Mouse (Mus musculus) layer of hippocampus, adult 18-20 months (tissue): Measurements from ENCODE around the gene Scn2a. TPM values are rescaled to one million over a fixed set of nuclear protein-coding genes. Genes with fewer than 3 reads are reported as not detected.

ENCODE experiments used
- DNase-seq, 2 experiments: peaks; one replicate each; pipeline ENCODE4 v3.0.0; 2022; ENCODE audit warnings: low spot score in 2 of 2
- long read RNA-seq: library from polyadenylated mRNA; stranded (forward); transcript quantifications from one replicate; pipeline ENCODE4 v2.0.0, GENCODE M21; 2021
- total RNA-seq, 2 experiments: library from RNA; stranded (reverse); gene quantifications; 2 replicates each; pipeline ENCODE4 v1.2.3; 2021

Scn2a gene
- total RNA-seq: 100 to 1,000 TPM; 233 to 242 TPM
- long read RNA-seq, full-length matches to known transcripts: 4 of 74 reads
- long read RNA-seq, partial matches to known transcripts: 32 of 74 reads
- long read RNA-seq, other reads (novel, unspliced or antisense): 38 of 74 reads

DNA sequence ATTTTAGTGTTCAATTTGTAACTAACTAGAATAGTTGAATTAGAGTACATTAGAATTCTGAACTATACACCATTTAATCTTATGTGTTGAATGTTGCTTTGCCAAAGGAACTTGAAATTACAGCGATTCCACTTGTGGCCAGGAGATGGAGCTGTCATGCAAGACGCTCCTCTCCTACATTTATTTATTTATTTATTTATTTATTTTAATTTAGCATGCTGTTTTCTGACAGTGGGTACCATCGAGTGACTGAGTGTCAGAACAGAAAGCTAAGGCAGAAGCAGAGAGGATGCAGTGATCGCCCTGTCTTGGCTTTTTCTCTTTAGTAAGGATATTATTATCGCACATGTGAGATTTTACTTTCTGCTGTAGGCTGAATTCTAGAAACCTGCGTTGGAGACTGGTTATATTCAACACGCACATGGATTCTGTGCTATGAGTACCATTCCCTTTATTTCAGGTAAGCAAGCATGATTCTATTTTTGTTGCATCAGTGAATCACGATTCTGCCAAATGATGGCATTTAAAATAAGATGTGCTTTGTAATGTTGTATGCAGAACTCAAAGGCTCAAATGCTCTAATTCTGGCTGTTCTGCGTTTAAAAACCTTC, at the start of gene Scn2a:
Scn2a (plus strand) TSS at position 216 of the 611 bp plus-strand sequence.
- peak; percentile 52 to 81 for DNase-seq

DNA sequence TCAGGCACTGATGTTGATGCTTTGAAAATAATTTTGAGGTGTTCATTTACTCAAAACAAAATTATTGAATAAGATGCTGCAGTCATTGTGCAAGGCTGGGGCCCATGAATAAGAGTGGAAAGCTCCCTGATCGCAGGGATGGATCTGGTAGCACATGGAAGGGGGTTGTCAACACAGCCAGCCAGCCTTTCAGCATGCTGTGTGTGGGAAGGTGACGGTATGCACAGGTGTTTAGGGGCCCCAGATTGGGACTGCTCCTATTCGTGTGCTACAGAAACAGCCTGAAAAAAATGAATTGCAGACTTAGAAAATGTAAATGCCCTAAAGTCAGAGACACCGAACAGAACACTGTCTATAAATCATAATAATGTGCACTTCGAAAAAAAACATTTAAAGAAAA, 32.9 kb upstream of the Scn2a start:
- DNase-seq: peak; percentile 54 to 75

DNA sequence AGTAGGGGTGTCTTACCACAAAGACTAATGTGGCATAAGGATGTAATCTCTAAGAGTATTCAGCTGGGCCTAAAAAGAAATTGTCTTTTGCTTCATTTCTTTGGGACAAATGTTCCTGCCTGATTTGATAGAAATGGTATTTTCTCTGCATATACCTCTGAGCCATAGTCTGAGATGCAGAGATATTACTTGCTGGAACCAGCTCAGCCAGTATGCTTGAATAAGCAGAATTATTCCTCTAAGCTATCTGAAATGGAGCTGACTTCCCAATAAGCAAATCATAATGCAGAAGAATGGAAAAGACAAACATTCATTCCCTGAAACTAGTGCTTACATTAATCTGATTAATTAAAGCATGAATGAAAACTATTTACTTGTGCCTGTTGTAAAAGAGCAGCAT, 12.8 kb upstream of the Scn2a start:
- no peak for DNase-seq

- DNase-seq: peak in 1 of 2 experiments; percentile 60
Observed at GRCm38 (mm10) chr2:65611887-65612286, 8.7 kb upstream of the Scn2a start.

GRCm38 (mm10) chr2:65619781-65620180, 790 bp upstream of the Scn2a start:
- DNase-seq: no peak

GRCm38 (mm10) chr2:65621254-65621653, 683 bp downstream of the Scn2a start:
- peak; percentile 20 to 48 for DNase-seq

- no peak for DNase-seq
Observed at GRCm38 (mm10) chr2:65621838-65622237, 1.3 kb downstream of the Scn2a start.

GRCm38 (mm10) chr2:65652636-65653035, 32.1 kb downstream of the Scn2a start:
- DNase-seq: no peak

- no peak for DNase-seq
Observed at GRCm38 (mm10) chr2:65657031-65657430, 36.5 kb downstream of the Scn2a start.

GRCm38 (mm10) chr2:65658430-65658829, 37.9 kb downstream of the Scn2a start:
- DNase-seq: no peak

DNA sequence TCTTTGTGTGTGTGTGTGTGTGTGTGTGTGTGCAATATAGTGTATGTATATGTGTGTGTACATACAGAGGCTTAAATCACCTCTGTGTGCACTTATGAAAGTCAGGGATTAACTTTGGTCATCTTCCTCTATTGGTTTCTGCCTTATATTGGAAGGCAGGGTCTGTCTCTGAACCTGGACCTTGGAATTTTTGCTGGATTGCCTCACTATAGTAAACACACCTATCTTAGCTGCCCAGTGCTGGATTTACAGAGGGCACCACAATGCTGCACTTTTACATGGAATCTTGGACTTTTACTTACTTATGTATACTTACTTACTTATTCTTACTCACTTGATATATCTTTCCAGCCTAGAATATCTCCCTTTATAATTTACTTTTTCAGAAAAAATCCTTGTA, 43.3 kb downstream of the Scn2a start:
- DNase-seq: no peak

GRCm38 (mm10) chr2:65664481-65664880, 43.9 kb downstream of the Scn2a start:
- DNase-seq: no peak

DNA sequence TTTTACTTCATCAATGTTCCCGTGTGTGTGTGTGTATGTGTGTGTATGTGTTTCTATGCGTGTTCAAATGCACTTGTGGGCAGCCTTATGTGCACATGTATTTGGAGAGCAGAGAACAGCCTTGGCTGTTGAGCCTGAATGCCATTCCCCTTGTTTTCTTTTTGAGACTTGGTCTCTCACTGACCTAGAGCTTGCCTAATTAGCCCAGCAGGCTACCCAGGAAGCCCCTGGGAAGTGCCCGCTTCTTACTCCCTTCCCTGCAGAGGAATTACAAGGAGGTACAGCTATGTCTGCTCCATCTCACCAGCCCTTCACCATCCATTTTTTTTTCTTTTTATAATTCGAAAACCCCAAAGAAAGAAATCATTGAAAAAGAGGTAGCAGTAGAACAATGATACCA, 44.6 kb downstream of the Scn2a start:
- no peak for DNase-seq

DNA sequence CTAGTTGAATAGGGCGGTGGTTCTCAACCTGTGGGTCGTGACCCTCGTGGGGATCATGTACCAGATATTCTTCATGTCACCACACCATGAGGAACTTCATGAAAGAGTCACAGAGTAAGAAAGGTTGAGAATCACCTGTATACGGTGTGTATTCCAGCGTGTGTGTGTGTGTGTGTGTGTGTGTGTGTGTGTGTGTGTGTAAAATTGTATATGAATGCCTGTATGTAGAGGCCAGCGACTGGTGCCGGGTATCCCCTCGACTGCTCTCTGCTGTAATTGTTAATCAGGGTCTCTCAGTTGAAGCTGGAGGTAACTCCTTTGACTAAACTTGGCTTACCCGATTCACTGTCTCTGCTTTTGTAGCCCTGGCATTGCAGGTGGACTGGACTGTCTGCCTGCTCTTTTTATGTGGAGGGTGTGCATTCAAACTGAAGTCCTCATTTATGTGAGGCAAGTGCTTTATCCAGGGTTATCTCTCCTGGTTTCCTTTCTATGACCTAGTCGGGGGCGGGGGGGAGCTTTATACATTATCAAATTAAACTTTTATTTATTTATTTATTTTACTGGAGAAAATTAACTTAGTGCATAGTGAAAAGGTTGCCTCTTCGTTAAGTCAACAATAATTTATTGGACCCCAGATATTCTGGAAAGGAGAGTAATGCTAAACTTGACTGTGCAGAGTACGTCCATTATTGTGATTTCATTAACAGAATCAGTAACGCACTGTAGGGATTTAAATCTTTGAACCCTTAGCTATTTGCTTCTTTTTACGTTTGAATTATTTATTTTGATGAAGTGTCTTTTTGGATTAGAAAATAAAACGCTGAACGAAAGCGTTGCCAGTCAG, 47.2 kb downstream of the Scn2a start:
- no peak for DNase-seq

DNA sequence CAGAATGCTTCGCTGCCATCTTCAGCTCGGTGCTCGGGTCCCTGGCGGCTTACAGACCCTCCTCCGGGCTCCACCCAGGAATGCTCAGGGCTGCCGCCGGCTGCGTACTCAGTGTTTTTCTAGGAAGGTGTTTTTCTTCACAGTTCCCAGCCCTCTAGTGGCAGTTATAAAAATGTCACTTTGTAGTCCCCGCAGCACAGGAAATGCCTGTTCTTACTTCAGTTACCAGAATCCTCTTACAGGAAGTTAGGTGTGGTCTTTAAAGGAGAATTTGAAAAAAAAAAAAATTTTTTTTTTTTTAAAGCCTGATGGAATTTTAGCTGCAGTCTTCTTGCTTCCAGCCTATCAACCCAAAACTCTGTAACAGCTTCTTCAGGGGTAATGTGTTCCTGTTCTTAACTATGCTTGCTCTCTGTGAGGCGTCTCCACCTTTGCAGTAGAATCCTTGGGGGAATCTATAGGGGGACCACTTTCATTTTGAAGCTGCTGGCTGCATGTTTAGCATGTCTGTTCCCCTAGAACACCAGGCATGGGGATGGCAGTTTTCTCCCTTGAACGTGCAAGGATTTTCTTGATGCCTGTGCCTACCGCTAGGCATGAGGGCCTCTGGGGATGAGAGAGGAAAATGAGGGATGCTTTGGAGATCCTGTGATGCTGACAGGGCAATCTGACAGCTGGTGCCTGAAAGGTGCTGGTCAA, 48.0 kb downstream of the Scn2a start:
- peak; percentile 84 to 91 for DNase-seq

- DNase-seq: peak in 1 of 2 experiments; percentile 33
Observed at GRCm38 (mm10) chr2:65669561-65669960, 49.0 kb downstream of the Scn2a start.

- peak; percentile 25 to 27 for DNase-seq
Observed at GRCm38 (mm10) chr2:65670153-65670817, 49.7 kb downstream of the Scn2a start.

- DNase-seq: no peak
Observed at GRCm38 (mm10) chr2:65679621-65680020, 59.0 kb downstream of the Scn2a start.

DNA sequence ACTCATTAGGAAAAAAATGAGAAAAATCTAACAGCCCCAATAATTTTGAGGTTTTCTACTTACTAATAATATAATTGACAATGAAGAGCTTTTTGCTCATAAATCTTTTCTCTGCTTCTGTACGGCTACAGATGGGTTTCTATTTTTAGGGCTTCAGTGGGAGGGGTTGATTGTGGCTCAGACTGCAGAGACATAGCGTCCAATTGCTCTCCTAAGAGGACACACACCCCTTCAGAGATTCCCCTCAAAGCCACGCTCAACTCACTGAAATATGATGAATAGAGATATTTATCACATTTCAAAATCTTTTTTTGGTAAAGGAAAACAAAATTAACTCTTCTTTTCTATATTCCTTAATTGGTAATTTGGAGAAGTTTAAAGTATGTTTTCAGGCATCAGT, 64.6 kb downstream of the Scn2a start:
- DNase-seq: peak in 1 of 2 experiments; percentile 75

DNA sequence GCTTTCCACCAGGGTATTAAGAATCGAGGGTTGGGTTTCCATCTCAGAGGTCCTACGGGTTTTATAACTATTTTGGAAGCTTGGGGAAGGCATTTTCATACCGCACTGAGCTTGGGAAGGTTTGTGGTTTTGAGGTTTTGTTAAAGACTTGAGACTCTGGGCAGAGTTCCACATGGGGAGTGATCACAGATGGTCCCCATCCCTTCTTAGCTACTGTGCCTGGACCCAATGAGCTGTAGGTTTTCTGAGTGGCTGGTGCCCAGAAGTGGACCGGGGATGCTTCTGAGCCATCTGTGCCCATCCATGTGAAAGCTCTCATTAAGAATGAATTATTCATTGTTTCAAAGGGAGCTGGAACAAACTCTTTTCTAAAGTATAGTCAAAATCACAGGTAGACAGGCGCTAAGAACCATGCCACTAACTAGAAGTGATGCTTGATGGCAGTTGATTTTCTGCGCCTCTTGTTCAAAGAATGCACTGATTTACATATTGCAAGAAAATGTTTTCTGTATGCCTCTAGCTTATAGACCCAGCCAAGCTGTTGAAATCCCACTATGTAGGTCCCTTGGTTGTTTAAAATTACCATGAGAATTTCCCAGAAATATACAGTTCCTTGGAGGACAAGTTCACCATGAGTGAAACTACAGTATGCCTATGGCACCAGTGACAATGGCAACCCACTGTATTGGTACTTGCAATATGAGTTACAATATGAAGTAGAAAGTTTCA, 70.0 kb downstream of the Scn2a start:
- DNase-seq: peak; percentile 54 to 72
